Mouse (Mus musculus): ENCODE data around the gene Hs3st3a1.

GRCm38 (mm10) chr11:64436412-64436727 is 1.2 kb downstream of the Hs3st3a1 start, which contains the start of gene F930015N05Rik:
- TF ChIP-seq EP300 (IDR thresholded peaks at IDR 0.05; ENCODE audit: low read depth) (no peak), CTCF (IDR thresholded peaks at IDR 0.05; ENCODE audit: low read depth) (no peak)

Data from heart, postnatal 0 days (tissue).